Mouse (Mus musculus): ENCODE measurements at regions not wholly inside any gene's neighbourhood (a gene's known extent, or its start where the extent isn't known, plus 50 kb on each side); places are given as distances from the start of the nearest gene placed in this dataset.

DNA sequence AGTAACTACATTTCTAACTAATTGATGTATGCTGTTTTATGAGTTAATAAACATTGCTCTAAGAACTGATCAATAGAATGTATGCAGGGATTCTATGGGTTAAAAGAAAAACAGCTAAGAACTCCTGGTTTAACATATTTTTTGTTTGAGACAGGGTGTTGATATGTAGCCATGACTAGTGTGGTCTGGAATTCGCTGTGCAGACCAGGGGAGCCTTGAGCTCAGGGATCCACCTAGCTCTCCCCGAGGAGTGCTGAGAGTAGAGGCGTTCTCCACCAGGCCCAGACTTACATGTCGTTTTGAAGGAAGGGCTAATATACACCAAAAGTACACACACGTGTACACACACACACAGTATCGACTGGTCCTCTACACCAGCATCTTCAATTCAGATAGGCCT is 108.1 kb downstream of the Abhd5 start:
- Histone ChIP-seq H3K4me1 (ENCODE audit: insufficient read depth, low read length) (no peaks in the 10 kb centered on the region), H3K27ac (no peak overlapping the region), H3K9me3 (ENCODE audit: low read length) (no peaks in the 10 kb centered on the region), H3K4me3 (ENCODE audit: low read length) (no peak overlapping the region), H3K36me3 (ENCODE audit: insufficient read depth, low read length) (no peaks in the 10 kb centered on the region), H3K4me2 (ENCODE audit: low read depth, low read length) (no peak overlapping the region), H3K9ac (replicated peaks; ENCODE audit: low read length) (no peak overlapping the region), H3K27me3 (ENCODE audit: insufficient read depth, low read length) (no peaks in the 10 kb centered on the region)
- DNase-seq (ENCODE audit: low spot score) (no peak), ATAC-seq (no peak)
- WGBS, result 85% methylated on average over 6 of the region's 6 CpGs
- TF ChIP-seq CTCF (IDR thresholded peaks at IDR 0.05; ENCODE audit: low read depth), result no peak

DNA sequence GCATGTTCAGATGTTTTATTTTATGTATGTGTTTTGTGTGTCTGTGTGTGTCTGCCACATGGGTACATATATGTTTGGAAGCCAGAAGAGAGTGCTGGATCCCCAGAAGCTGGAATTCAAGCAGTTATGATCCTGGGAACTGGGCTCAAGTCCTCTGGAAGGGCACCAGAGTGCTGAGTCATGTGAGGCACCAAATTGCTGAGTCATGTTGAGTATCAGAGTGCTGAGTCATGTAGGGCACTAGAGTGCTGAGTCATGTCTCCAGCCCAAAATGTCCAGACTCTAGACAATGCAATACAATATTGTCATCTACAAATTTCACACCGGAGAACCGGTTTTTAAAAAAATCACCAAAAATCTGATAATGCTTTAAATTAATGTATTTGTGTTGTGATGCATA is 120.1 kb downstream of the Abhd5 start:
- ATAC-seq (no peak), DNase-seq (ENCODE audit: low spot score) (peak; percentile 17)
- H3K36me3 ChIP-seq (ENCODE audit: insufficient read depth, low read length), result no peaks in the 10 kb centered on the region
- no peak overlapping the region for H3K4me2 ChIP-seq (ENCODE audit: low read depth, low read length)
- no peaks in the 10 kb centered on the region for H3K9me3 ChIP-seq (ENCODE audit: low read length)
- no peaks in the 10 kb centered on the region for H3K4me1 ChIP-seq (ENCODE audit: insufficient read depth, low read length)
- H3K27ac ChIP-seq, result no peak overlapping the region
- H3K4me3 ChIP-seq (ENCODE audit: low read length), result no peak overlapping the region
- no peaks in the 10 kb centered on the region for H3K27me3 ChIP-seq (ENCODE audit: insufficient read depth, low read length)
- 98% methylated on average over 2 of the region's 2 CpGs for WGBS
- H3K9ac ChIP-seq (replicated peaks; ENCODE audit: low read length), result no peak overlapping the region
- no peak for TF ChIP-seq CTCF (IDR thresholded peaks at IDR 0.05; ENCODE audit: low read depth)

DNA sequence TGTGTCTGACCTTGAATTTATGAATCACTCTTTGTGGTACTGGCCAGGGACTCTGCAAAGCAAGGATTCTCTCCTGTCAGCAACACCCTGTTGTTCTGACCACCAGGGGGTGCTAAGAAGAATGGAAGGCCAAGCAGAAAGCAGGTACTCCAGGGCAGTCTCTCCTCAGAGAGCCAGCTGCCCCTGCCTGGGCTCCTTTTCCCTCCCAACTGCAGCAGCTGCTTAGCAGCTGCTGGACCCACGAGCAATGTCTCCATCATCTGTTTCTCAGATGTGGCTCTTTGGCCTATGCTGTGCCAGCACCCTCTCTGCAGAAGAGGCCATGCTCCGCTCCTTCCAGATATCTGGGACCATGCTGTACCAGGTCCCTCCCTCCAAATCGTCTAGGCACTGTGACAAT is 124.9 kb downstream of the Abhd5 start:
- Histone ChIP-seq H3K36me3 (ENCODE audit: insufficient read depth, low read length) (no peaks in the 10 kb centered on the region), H3K27ac (no peak overlapping the region), H3K9ac (replicated peaks; ENCODE audit: low read length) (no peak overlapping the region), H3K9me3 (ENCODE audit: low read length) (no peaks in the 10 kb centered on the region), H3K4me2 (ENCODE audit: low read depth, low read length) (no peak overlapping the region), H3K4me3 (ENCODE audit: low read length) (no peak overlapping the region), H3K27me3 (ENCODE audit: insufficient read depth, low read length) (no peaks in the 10 kb centered on the region), H3K4me1 (ENCODE audit: insufficient read depth, low read length) (no peaks in the 10 kb centered on the region)
- 58% methylated on average over 3 of the region's 3 CpGs for WGBS
- TF ChIP-seq CTCF (IDR thresholded peaks at IDR 0.05; ENCODE audit: low read depth), result peak; percentile 66
- ATAC-seq, result no peak
- DNase-seq (ENCODE audit: low spot score), result peak; percentile 48

DNA sequence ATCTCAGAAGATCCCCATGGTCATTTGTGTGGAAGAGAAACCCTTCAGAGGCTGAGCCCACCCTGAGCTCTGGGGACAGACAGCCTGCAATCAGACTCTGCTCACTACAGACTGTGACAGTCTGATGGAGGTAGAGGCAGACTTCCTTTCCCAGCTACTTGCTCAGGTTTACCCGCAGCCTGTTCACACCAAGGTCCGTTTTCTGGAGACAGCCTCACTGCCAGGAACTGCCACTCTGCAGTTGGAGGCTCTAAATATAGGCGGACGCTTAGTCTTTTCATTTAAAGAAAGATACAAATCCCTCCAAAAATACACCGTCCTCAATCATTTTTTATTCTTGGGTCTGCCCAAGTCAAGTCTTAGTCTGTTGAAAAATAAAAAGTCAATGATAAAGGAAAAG is 135.6 kb downstream of the Abhd5 start:
- ATAC-seq, result no peak
- WGBS, result 93% methylated on average over 5 of the region's 5 CpGs
- no peak for TF ChIP-seq CTCF (IDR thresholded peaks at IDR 0.05; ENCODE audit: low read depth)
- H3K4me2 ChIP-seq (ENCODE audit: low read depth, low read length), result no peak overlapping the region
- H3K4me1 ChIP-seq (ENCODE audit: insufficient read depth, low read length), result no peaks in the 10 kb centered on the region
- H3K9ac ChIP-seq (replicated peaks; ENCODE audit: low read length), result no peak overlapping the region
- H3K36me3 ChIP-seq (ENCODE audit: insufficient read depth, low read length), result no peaks in the 10 kb centered on the region
- H3K27me3 ChIP-seq (ENCODE audit: insufficient read depth, low read length), result no peaks in the 10 kb centered on the region
- no peaks in the 10 kb centered on the region for H3K9me3 ChIP-seq (ENCODE audit: low read length)
- no peak for DNase-seq (ENCODE audit: low spot score)
- H3K27ac ChIP-seq, result no peak overlapping the region
- no peak overlapping the region for H3K4me3 ChIP-seq (ENCODE audit: low read length)

DNA sequence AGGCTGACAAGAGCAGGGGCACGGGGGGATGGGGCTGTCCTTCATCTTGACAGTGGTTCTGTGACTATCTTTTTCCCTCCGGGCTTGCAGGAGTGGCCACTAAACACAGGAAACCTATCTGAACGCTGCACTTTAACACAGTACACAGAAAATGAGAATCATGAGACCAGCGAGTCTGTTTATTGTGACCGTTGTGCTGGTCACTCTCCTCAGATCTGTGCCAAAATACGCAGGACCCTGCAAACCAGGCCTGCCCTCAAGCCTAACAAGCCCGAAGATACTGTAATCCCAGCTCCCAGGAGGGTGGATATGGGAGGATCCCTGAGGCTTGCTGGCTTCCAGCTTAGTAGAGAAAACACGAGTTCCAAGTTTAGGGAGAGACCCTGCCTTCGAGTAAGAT is 143.3 kb downstream of the Abhd5 start:
- no peak overlapping the region for H3K4me2 ChIP-seq (ENCODE audit: low read depth, low read length)
- 83% methylated on average over 9 of the region's 9 CpGs for WGBS
- no peak overlapping the region for H3K27ac ChIP-seq
- no peaks in the 10 kb centered on the region for H3K27me3 ChIP-seq (ENCODE audit: insufficient read depth, low read length)
- H3K4me1 ChIP-seq (ENCODE audit: insufficient read depth, low read length), result no peaks in the 10 kb centered on the region
- no peak for DNase-seq (ENCODE audit: low spot score)
- H3K4me3 ChIP-seq (ENCODE audit: low read length), result no peak overlapping the region
- no peaks in the 10 kb centered on the region for H3K36me3 ChIP-seq (ENCODE audit: insufficient read depth, low read length)
- no peak for TF ChIP-seq CTCF (IDR thresholded peaks at IDR 0.05; ENCODE audit: low read depth)
- ATAC-seq, result no peak
- H3K9ac ChIP-seq (replicated peaks; ENCODE audit: low read length), result no peak overlapping the region
- H3K9me3 ChIP-seq (ENCODE audit: low read length), result no peaks in the 10 kb centered on the region

DNA sequence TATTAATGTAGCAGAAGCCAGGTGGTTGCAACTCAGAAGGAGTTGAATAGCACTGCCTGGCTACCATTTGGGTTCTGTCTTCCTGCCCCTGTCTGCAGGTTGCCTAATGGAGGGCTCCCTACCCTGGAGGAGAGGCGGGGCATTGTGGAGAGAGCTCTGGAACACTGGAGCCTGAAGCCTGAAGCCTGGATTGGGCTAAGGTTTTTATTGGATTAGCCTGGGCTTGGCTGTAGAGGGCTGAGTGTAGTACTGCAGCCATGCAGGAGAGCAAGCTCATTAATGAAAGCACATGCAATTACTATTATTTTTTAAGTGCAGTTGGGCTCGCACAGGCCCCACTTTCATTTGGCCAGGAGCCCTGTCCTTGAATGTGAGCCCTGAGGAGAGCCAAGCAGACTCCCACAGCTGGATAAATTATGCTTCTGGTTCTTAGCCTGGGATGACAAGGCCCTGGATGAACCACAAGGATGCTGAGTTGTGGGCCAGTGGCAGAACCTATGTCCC is 145.1 kb downstream of the Abhd5 start:
- H3K4me1 ChIP-seq (ENCODE audit: insufficient read depth, low read length), result no peaks in the 10 kb centered on the region
- no peak overlapping the region for H3K27ac ChIP-seq
- no peaks in the 10 kb centered on the region for H3K9me3 ChIP-seq (ENCODE audit: low read length)
- no peak overlapping the region for H3K4me3 ChIP-seq (ENCODE audit: low read length)
- ATAC-seq (no peak), DNase-seq (ENCODE audit: low spot score) (no peak)
- WGBS, result 80% methylated on average over 2 of the region's 2 CpGs
- no peak for TF ChIP-seq CTCF (IDR thresholded peaks at IDR 0.05; ENCODE audit: low read depth)
- no peak overlapping the region for H3K4me2 ChIP-seq (ENCODE audit: low read depth, low read length)
- H3K27me3 ChIP-seq (ENCODE audit: insufficient read depth, low read length), result no peaks in the 10 kb centered on the region
- H3K9ac ChIP-seq (replicated peaks; ENCODE audit: low read length), result no peak overlapping the region
- no peaks in the 10 kb centered on the region for H3K36me3 ChIP-seq (ENCODE audit: insufficient read depth, low read length)

DNA sequence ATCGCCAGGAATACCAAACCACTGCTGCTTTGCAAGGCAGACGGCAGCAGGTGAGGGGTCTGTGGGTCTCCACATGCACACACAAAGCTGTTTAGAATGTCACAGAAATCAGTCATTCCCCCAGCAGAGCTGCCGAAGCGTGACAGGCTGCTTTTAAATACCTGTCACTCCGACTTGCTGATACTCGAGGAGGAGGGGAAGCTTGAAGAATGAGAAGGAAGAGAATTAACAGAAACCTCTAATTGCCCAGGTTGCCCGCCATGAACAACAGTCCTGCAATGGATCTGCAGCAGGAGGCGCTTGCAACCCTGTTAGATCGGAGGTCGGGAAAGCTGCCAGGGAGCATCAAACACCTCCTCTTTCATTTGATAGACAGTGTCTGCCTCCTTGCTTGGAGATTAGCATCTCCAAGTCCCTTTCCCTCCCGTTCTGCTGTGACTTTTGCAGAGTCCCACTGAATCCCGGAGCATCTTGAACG is 150.5 kb downstream of the Abhd5 start:
- ATAC-seq, result peak; percentile 62
- H3K4me2 ChIP-seq (ENCODE audit: low read depth, low read length), result peak overlapping the region; percentile 30; the same call in 1 of the 2 replicates

More for the DNA sequence above, 150.5 kb downstream of the Abhd5 start:
- Histone ChIP-seq H3K27ac (peak overlapping the region; percentile 51; the same call in 1 of the 2 replicates), H3K9me3 (ENCODE audit: low read length) (no peaks in the 10 kb centered on the region), H3K4me1 (ENCODE audit: insufficient read depth, low read length) (no peaks in the 10 kb centered on the region), H3K9ac (replicated peaks; ENCODE audit: low read length) (no peak overlapping the region), H3K36me3 (ENCODE audit: insufficient read depth, low read length) (no peaks in the 10 kb centered on the region), H3K27me3 (ENCODE audit: insufficient read depth, low read length) (no peaks in the 10 kb centered on the region), H3K4me3 (ENCODE audit: low read length) (no peak overlapping the region)
- no peak for TF ChIP-seq CTCF (IDR thresholded peaks at IDR 0.05; ENCODE audit: low read depth)
- 18% methylated on average over 13 of the region's 13 CpGs for WGBS
- peak; percentile 74 for DNase-seq (ENCODE audit: low spot score)

Measured in hindbrain, postnatal 0 days (tissue).